Mouse (Mus musculus): ENCODE measurements at regions not wholly inside any gene's neighbourhood (a gene's known extent, or its start where the extent isn't known, plus 50 kb on each side); places are given as distances from the start of the nearest gene placed in this dataset.

DNA sequence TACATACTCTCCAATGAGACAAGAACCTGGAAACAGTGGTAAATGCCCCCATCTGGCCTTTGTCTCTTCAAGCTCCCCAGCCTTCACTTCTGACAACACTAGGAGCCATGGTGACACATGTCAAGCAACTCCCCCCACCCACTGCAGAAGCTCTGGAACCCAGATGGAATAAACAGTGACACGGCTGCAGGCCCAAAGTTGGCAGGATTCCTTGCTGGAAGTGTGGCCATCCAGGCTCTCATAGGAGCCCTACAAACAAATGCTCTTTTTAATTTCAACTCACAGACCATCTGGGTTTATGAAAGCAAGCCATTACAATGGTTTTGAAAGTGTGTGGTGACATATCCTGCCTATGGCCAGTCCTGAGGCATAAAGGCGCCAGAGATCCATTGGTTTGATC lies 179.0 kb downstream of the Zfp619 start:
- no peaks in the 10 kb centered on the region for H3K27me3 ChIP-seq (ENCODE audit: control insufficient read depth, insufficient read depth, low read length)
- DNase-seq, result no peak
- H3K27ac ChIP-seq (ENCODE audit: insufficient read depth, low read length), result no peak overlapping the region
- 46% methylated on average over 2 of the region's 2 CpGs for WGBS
- no peaks in the 10 kb centered on the region for H3K4me1 ChIP-seq (ENCODE audit: control insufficient read depth, insufficient read depth, low read length)
- no peak overlapping the region for H3K4me3 ChIP-seq (replicated peaks; ENCODE audit: insufficient read depth, low read depth, low read length)
- TF ChIP-seq POLR2A (IDR thresholded peaks at IDR 0.05; ENCODE audit: borderline replicate concordance, insufficient read depth, low read length) (no peak), CTCF (IDR thresholded peaks at IDR 0.05; ENCODE audit: borderline replicate concordance, insufficient read depth, low read depth, low read length) (no peak)

DNA sequence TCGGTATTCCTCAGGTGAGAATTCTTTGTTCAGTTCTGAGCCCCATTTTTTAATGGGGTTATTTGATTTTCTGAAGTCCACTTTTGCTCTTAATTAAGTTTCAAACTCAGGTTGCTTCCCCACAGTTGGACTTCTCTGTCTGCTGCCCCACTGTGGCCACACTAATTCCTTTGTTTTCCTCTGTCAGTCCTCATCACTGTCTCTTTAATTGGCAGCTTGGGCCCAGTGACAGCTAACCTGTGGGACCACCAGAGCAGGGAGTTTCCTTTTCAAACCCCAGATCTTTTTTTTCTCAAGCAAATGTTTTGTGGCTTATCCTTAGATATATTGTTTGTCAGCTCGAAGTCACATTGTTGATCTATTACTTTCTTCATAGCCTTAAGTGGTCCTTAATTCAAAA lies 183.9 kb downstream of the Zfp619 start:
- H3K4me3 ChIP-seq (replicated peaks; ENCODE audit: insufficient read depth, low read depth, low read length), result no peak overlapping the region
- H3K4me1 ChIP-seq (ENCODE audit: control insufficient read depth, insufficient read depth, low read length), result no peaks in the 10 kb centered on the region
- TF ChIP-seq CTCF (IDR thresholded peaks at IDR 0.05; ENCODE audit: borderline replicate concordance, insufficient read depth, low read depth, low read length), result no peak
- no peak for TF ChIP-seq POLR2A (IDR thresholded peaks at IDR 0.05; ENCODE audit: borderline replicate concordance, insufficient read depth, low read length)
- no peak for DNase-seq
- no peaks in the 10 kb centered on the region for H3K27me3 ChIP-seq (ENCODE audit: control insufficient read depth, insufficient read depth, low read length)
- 72% methylated on average over 2 of the region's 2 CpGs for WGBS
- H3K27ac ChIP-seq (ENCODE audit: insufficient read depth, low read length), result no peak overlapping the region

DNA sequence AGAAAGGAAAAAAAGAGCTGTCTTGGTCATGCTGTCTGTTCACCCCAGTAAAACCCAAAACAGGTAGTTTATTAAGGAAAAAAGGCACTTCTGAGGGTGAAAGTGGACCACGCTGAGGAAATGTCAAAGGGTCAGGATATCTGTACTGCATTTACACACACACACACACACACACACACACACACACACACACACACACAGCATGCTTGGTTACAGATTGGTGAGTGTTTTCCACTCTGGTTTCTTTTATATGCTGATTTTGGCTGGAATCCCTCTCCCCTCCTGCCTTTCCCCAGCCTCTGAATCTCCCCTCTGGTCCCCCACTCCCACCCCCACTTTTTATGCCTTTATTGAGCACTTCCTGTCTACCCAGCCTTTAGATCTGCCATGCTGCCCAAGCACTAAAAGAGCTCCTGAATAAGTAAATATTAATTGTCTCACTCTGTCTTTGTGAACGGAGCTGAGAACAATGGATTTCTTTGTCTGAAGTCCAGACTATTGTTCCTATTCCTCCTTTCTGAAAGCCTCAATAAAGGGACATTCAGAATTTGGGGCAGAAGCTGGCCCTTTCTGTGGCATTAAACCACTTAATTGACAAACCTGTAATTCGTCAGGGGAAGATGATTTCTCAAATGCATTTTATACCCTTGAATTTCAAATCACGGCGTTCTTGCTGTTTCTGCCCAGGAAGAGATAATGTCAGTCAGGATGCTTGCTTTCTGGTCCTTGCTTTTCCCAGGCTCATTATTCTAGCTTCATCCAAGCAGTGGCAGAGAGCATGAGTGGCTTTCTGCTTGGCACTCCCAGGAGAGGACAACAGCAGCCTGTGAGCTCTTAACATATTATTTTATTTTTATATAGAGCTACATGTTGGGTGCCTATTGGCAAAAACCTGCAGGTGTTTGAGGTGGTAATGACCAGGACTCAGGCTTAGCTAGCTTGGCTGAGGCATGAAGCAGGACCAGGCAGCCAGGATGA lies 187.8 kb downstream of the Zfp619 start:
- TF ChIP-seq CTCF (IDR thresholded peaks at IDR 0.05; ENCODE audit: borderline replicate concordance, insufficient read depth, low read depth, low read length) (no peak), POLR2A (IDR thresholded peaks at IDR 0.05; ENCODE audit: borderline replicate concordance, insufficient read depth, low read length) (no peak)
- WGBS, result 10% methylated on average over 5 of the region's 5 CpGs
- no peak for DNase-seq
- Histone ChIP-seq H3K4me1 (ENCODE audit: control insufficient read depth, insufficient read depth, low read length) (no peaks in the 10 kb centered on the region), H3K27me3 (ENCODE audit: control insufficient read depth, insufficient read depth, low read length) (no peaks in the 10 kb centered on the region), H3K4me3 (replicated peaks; ENCODE audit: insufficient read depth, low read depth, low read length) (no peak overlapping the region), H3K27ac (ENCODE audit: insufficient read depth, low read length) (no peak overlapping the region)

DNA sequence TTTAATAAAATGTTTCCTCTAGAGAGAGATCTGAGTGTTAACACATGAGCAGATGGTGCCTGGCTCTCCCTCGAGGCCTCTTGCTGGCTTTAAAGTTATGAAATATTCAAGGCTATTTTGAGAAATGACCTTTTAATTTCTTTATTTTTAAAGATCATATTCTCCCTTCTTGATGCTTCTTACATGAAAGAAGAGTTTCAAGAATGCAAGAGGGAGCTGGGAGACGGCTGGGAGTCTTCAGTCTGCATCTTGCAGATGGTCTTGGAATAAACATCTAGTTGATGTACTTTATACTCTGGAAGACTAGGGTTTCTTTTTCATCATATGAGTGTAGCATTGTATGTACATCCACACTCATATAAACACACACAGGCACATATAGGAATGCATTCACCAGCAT lies 189.0 kb downstream of the Zfp619 start:
- DNase-seq, result peak in 1 of 2 experiments; percentile 9
- no peak overlapping the region for H3K27ac ChIP-seq (ENCODE audit: insufficient read depth, low read length)
- no peak for TF ChIP-seq POLR2A (IDR thresholded peaks at IDR 0.05; ENCODE audit: borderline replicate concordance, insufficient read depth, low read length)
- no peak for TF ChIP-seq CTCF (IDR thresholded peaks at IDR 0.05; ENCODE audit: borderline replicate concordance, insufficient read depth, low read depth, low read length)
- H3K27me3 ChIP-seq (ENCODE audit: control insufficient read depth, insufficient read depth, low read length), result no peaks in the 10 kb centered on the region
- no peaks in the 10 kb centered on the region for H3K4me1 ChIP-seq (ENCODE audit: control insufficient read depth, insufficient read depth, low read length)
- WGBS, result 52% methylated on average over 2 of the region's 2 CpGs
- H3K4me3 ChIP-seq (replicated peaks; ENCODE audit: insufficient read depth, low read depth, low read length), result no peak overlapping the region

DNA sequence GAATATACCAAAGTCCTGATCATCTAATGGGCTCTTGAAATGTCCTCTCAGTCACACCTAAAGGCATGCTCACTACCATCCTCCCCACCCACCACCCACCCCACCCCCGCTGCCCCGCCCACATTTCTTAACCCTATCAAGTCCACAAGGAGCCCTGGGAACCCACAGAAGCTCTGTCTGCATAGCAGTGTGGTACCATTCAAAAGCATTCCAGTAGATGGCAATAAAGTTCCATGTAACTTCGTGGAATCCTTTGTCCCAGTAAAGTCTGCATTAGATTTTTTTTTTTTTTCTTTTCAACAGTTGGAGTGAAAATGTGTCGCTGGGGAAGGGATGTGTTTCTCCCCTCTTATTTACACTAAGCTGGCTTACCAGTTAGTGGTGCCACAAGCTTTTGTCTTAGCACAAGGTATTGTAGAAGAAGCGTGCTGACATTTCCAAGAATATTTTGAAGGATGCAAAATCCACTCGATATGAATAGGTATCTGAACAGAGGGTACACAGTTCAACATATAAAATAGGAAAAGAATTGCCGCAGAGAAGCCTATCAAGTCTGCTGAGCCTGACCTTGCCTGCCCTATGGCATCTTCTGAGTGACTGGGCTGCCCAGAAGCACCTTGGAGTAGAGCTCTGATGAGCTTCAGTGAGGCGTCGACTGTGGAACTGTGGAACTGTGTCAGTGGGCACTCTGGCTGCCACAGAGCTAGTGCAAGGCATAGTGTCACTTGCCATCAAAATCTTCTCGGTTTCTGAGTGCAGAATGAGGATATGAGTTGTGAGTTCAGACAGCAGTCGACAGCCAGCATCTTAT lies 199.0 kb downstream of the Zfp619 start:
- TF ChIP-seq CTCF (IDR thresholded peaks at IDR 0.05; ENCODE audit: borderline replicate concordance, insufficient read depth, low read depth, low read length), result no peak
- TF ChIP-seq POLR2A (IDR thresholded peaks at IDR 0.05; ENCODE audit: borderline replicate concordance, insufficient read depth, low read length), result no peak
- H3K4me1 ChIP-seq (ENCODE audit: control insufficient read depth, insufficient read depth, low read length), result no peaks in the 10 kb centered on the region
- peak in 1 of 2 experiments; percentile 4 for DNase-seq
- 15% methylated on average over 11 of the region's 11 CpGs for WGBS
- no peak overlapping the region for H3K27ac ChIP-seq (ENCODE audit: insufficient read depth, low read length)
- no peaks in the 10 kb centered on the region for H3K27me3 ChIP-seq (ENCODE audit: control insufficient read depth, insufficient read depth, low read length)
- no peak overlapping the region for H3K4me3 ChIP-seq (replicated peaks; ENCODE audit: insufficient read depth, low read depth, low read length)

DNA sequence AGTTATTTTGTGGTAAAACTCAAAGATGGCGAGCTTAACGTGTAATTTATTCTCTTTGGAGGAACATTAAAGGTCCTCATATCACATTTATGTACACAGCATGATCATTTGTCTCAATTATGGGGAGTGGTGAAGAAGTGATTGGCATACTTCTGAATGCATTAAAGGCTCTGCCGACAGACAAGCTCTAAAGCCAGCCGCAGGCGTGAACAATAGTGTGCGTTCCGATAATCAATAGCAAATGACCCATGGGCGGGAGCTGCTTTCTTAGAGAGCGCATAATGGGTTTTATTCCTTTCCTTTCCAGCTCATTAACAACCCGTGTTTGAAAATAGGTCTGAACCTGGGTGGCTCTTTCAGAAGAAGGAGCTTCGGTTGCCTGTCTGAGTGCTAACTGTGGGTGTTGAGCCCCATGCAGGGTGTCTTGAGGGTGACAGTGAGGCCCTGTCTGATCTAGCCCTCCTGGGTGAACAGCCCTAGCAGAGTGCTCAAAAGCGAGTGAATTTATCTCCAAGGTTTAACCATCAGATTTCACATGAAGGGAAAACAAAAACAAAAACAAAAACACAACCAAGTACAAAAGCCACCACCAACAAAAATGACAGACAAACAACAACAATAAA lies 210.5 kb downstream of the Zfp619 start:
- 31% methylated on average over 12 of the region's 12 CpGs for WGBS
- H3K4me1 ChIP-seq (ENCODE audit: control insufficient read depth, insufficient read depth, low read length), result no peaks in the 10 kb centered on the region
- no peak overlapping the region for H3K4me3 ChIP-seq (replicated peaks; ENCODE audit: insufficient read depth, low read depth, low read length)
- no peak overlapping the region for H3K27ac ChIP-seq (ENCODE audit: insufficient read depth, low read length)
- DNase-seq, result no peak
- TF ChIP-seq POLR2A (IDR thresholded peaks at IDR 0.05; ENCODE audit: borderline replicate concordance, insufficient read depth, low read length) (no peak), CTCF (IDR thresholded peaks at IDR 0.05; ENCODE audit: borderline replicate concordance, insufficient read depth, low read depth, low read length) (no peak)
- no peaks in the 10 kb centered on the region for H3K27me3 ChIP-seq (ENCODE audit: control insufficient read depth, insufficient read depth, low read length)

DNA sequence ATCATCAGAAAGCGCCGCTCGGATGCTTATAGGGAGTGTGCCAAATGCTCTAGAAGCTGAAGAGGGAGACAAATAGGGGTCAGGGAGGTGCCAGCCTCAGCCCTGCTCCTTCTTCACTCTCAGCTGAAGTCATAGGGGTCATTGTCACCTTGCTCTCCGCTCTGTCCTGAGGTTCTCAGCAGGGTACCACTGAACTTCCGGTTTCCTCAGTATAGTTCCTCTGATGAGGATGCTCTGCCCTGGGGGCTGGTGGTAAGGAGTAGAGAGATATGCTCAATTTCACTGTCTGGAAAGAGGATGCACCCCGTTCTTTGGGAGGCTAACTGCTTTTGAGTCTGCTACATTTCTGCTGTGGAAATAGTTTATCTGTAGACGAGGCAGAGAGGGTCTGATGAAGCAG lies 211.4 kb downstream of the Zfp619 start:
- no peak for TF ChIP-seq POLR2A (IDR thresholded peaks at IDR 0.05; ENCODE audit: borderline replicate concordance, insufficient read depth, low read length)
- no peak for TF ChIP-seq CTCF (IDR thresholded peaks at IDR 0.05; ENCODE audit: borderline replicate concordance, insufficient read depth, low read depth, low read length)
- Histone ChIP-seq H3K27ac (ENCODE audit: insufficient read depth, low read length) (no peak overlapping the region), H3K4me1 (ENCODE audit: control insufficient read depth, insufficient read depth, low read length) (no peaks in the 10 kb centered on the region), H3K27me3 (ENCODE audit: control insufficient read depth, insufficient read depth, low read length) (no peaks in the 10 kb centered on the region), H3K4me3 (replicated peaks; ENCODE audit: insufficient read depth, low read depth, low read length) (no peak overlapping the region)
- WGBS, result 44% methylated on average over 7 of the region's 7 CpGs
- DNase-seq, result no peak

All from cerebellum, adult 2 months (tissue).